Mouse (Mus musculus) embryonic facial prominence, embryonic 15.5 days (tissue): ENCODE results near the gene Glis2. TPM values are rescaled to one million over a fixed set of nuclear protein-coding genes. Genes with fewer than 3 reads are reported as not detected.
A peak's percentile ranks its signal among the peaks of the same experiment; 100 is the strongest.

Experiments
- ATAC-seq: fragments of 200-750 bp; cut with Nextera tagmentation; 2 replicates; pipeline ENCODE4 v1.8.0; 2017; ENCODE audit warnings: low read depth, moderate TSS enrichment; ENCODE audit not compliant: insufficient number of reproducible peaks, low FRiP score, low TSS enrichment
- H3K27ac ChIP-seq: fragments of 300-500 bp; sonication (generic); replicated peaks from 2 replicates; pipeline ENCODE4 v1.5.1; 2015; ENCODE audit warnings: mild to moderate bottlenecking, inconsistent platforms
- H3K27me3 ChIP-seq: fragments of 300-500 bp; sonication (generic); 2 replicates; pipeline ENCODE4 v1.6.1; 2015; ENCODE audit warnings: inconsistent platforms
- H3K36me3 ChIP-seq: fragments of 300-500 bp; sonication (generic); 2 replicates; pipeline ENCODE4 v1.6.1; 2015; ENCODE audit warnings: mild to moderate bottlenecking, inconsistent platforms
- H3K4me1 ChIP-seq: fragments of 300-500 bp; sonication (generic); 2 replicates; pipeline ENCODE4 v1.6.1; 2015; ENCODE audit warnings: inconsistent platforms
- H3K4me2 ChIP-seq: fragments of 300-500 bp; sonication (generic); replicated peaks from 2 replicates; pipeline ENCODE4 v1.6.1; 2015; ENCODE audit warnings: mild to moderate bottlenecking, inconsistent platforms
- H3K4me3 ChIP-seq: fragments of 300-500 bp; sonication (generic); replicated peaks from 2 replicates; pipeline ENCODE4 v1.5.1; 2015; ENCODE audit warnings: mild to moderate bottlenecking, inconsistent platforms
- H3K9ac ChIP-seq: fragments of 300-500 bp; sonication (generic); 2 replicates; pipeline ENCODE4 v1.6.1; 2015; ENCODE audit warnings: inconsistent platforms
- H3K9me3 ChIP-seq: fragments of 300-500 bp; sonication (generic); replicated peaks from 2 replicates; pipeline ENCODE4 v1.6.1; 2016; ENCODE audit warnings: inconsistent platforms
- WGBS: fragments of 180-500 bp; shearing (Covaris S2); methylation state at CpG from one replicate; pipeline ENCODE4 v1.1.7; 2015; 5-methylcytosine and 5-hydroxymethylcytosine counted together
- polyA plus RNA-seq: library from polyadenylated mRNA; unstranded; fragments of >200 nt; fragmentation: Nextera tagmentation; extraction: Ambion mirVana; gene quantifications from 2 replicates; pipeline ENCODE4 v1.2.1, GENCODE M21; 2015

Glis2 gene
- polyA plus RNA-seq, 1 experiment from 2014 or later: 33.4 TPM

GRCm38 (mm10) chr16:4584438-4584837 is 10.1 kb upstream of the Glis2 start:
- Histone ChIP-seq H3K27me3 (no peaks in the 10 kb centered on the region), H3K4me1 (peaks cover 21% of the 10 kb centered on the region), H3K9ac (no peak overlapping the region), H3K4me2 (no peak overlapping the region), H3K9me3 (no peaks in the 10 kb centered on the region), H3K36me3 (no peaks in the 10 kb centered on the region), H3K27ac (no peak overlapping the region), H3K4me3 (no peak overlapping the region)
- ATAC-seq: no peak
- WGBS: 67% methylated on average over 5 of the region's 5 CpGs

- Histone ChIP-seq H3K36me3 (peaks cover 4% of the 10 kb centered on the region; the same call in 1 of the 2 replicates), H3K9ac (peak overlapping the region; percentile 28; the same call in 1 of the 2 replicates), H3K27ac (peak overlapping the region; percentile 93), H3K4me1 (peaks cover 21% of the 10 kb centered on the region), H3K4me3 (peak overlapping the region; percentile 54), H3K4me2 (peak overlapping the region; percentile 65), H3K27me3 (no peaks in the 10 kb centered on the region), H3K9me3 (no peaks in the 10 kb centered on the region)
- ATAC-seq: no peak
- 8% methylated on average over 14 of the region's 14 CpGs for WGBS
These were observed 8.6 kb upstream of the Glis2 start for GRCm38 (mm10) chr16:4585642-4586530.

- Histone ChIP-seq H3K4me2 (peak overlapping the region; percentile 65), H3K27me3 (no peaks in the 10 kb centered on the region), H3K27ac (peak overlapping the region; percentile 93), H3K9ac (peak overlapping the region; percentile 35), H3K36me3 (peaks cover 4% of the 10 kb centered on the region; the same call in 1 of the 2 replicates), H3K4me1 (peaks cover 21% of the 10 kb centered on the region), H3K9me3 (no peaks in the 10 kb centered on the region), H3K4me3 (peak overlapping the region; percentile 54)
- under 1% methylated on average over 43 of the region's 43 CpGs for WGBS
- peak; percentile 97 for ATAC-seq
These were observed 7.9 kb upstream of the Glis2 start for GRCm38 (mm10) chr16:4586531-4587123.

GRCm38 (mm10) chr16:4587516-4588210 is 6.8 kb upstream of the Glis2 start:
- ATAC-seq: no peak
- H3K27me3 ChIP-seq: no peaks in the 10 kb centered on the region
- no peak overlapping the region for H3K4me2 ChIP-seq
- H3K27ac ChIP-seq: peak overlapping the region; percentile 93
- no peaks in the 10 kb centered on the region for H3K9me3 ChIP-seq
- 0 out of 2 replicates have a peak overlapping the region, but pooled peaks have one; percentile 54 for H3K4me3 ChIP-seq
- peaks cover 26% of the 10 kb centered on the region for H3K4me1 ChIP-seq
- 50% methylated on average over 5 of the region's 5 CpGs for WGBS
- peak overlapping the region; percentile 35; the same call in 1 of the 2 replicates for H3K9ac ChIP-seq
- H3K36me3 ChIP-seq: peaks cover 4% of the 10 kb centered on the region; the same call in 1 of the 2 replicates

- Histone ChIP-seq H3K9ac (no peak overlapping the region), H3K27me3 (no peaks in the 10 kb centered on the region), H3K4me1 (peaks cover 36% of the 10 kb centered on the region), H3K4me3 (no peak overlapping the region), H3K9me3 (no peaks in the 10 kb centered on the region), H3K36me3 (peaks cover 4% of the 10 kb centered on the region; the same call in 1 of the 2 replicates), H3K4me2 (no peak overlapping the region), H3K27ac (no peak overlapping the region)
- WGBS: 96% methylated on average over 9 of the region's 9 CpGs
- no peak for ATAC-seq
These were observed 4.3 kb upstream of the Glis2 start for GRCm38 (mm10) chr16:4590236-4590635.

GRCm38 (mm10) chr16:4592909-4593875 is 1.3 kb upstream of the Glis2 start:
- peak overlapping the region; percentile 90 for H3K4me2 ChIP-seq
- peaks cover 4% of the 10 kb centered on the region for H3K36me3 ChIP-seq
- no peak for ATAC-seq
- H3K27ac ChIP-seq: peak overlapping the region; percentile 92
- 15% methylated on average over 32 of the region's 32 CpGs for WGBS
- H3K9ac ChIP-seq: peak overlapping the region; percentile 58
- no peaks in the 10 kb centered on the region for H3K27me3 ChIP-seq
- H3K4me1 ChIP-seq: peaks cover 45% of the 10 kb centered on the region
- peak overlapping the region; percentile 82 for H3K4me3 ChIP-seq
- no peaks in the 10 kb centered on the region for H3K9me3 ChIP-seq

- Histone ChIP-seq H3K9ac (peak overlapping the region; percentile 86), H3K9me3 (no peaks in the 10 kb centered on the region), H3K4me2 (peak overlapping the region; percentile 90), H3K36me3 (peaks cover 4% of the 10 kb centered on the region), H3K27me3 (no peaks in the 10 kb centered on the region), H3K27ac (peak overlapping the region; percentile 94), H3K4me3 (peak overlapping the region; percentile 82), H3K4me1 (peaks cover 62% of the 10 kb centered on the region)
- under 1% methylated on average over 39 of the region's 52 CpGs for WGBS
- peak; percentile 27; the same call in 1 of the 2 replicates for ATAC-seq
These were observed 457 bp downstream of the Glis2 start for GRCm38 (mm10) chr16:4594814-4595526.

GRCm38 (mm10) chr16:4595527-4595963 is 1.0 kb downstream of the Glis2 start:
- Histone ChIP-seq H3K36me3 (peaks cover 2% of the 10 kb centered on the region), H3K27ac (peak overlapping the region; percentile 94), H3K4me1 (peaks cover 68% of the 10 kb centered on the region), H3K4me2 (peak overlapping the region; percentile 90), H3K9ac (peak overlapping the region; percentile 86), H3K4me3 (peak overlapping the region; percentile 82), H3K9me3 (no peaks in the 10 kb centered on the region), H3K27me3 (no peaks in the 10 kb centered on the region)
- 10% methylated on average over 5 of the region's 5 CpGs for WGBS
- ATAC-seq: no peak

GRCm38 (mm10) chr16:4596141-4596728 is 1.7 kb downstream of the Glis2 start:
- Histone ChIP-seq H3K4me3 (peak overlapping the region; percentile 82), H3K36me3 (no peaks in the 10 kb centered on the region; the same call in 1 of the 2 replicates), H3K4me2 (peak overlapping the region; percentile 90), H3K27ac (peak overlapping the region; percentile 94), H3K4me1 (peaks cover 74% of the 10 kb centered on the region), H3K9ac (peak overlapping the region; percentile 86), H3K27me3 (no peaks in the 10 kb centered on the region), H3K9me3 (no peaks in the 10 kb centered on the region)
- 18% methylated on average over 3 of the region's 3 CpGs for WGBS
- ATAC-seq: no peak
